Mouse (Mus musculus) kidney, embryonic 16.5 days (tissue): ENCODE results near the gene Trpv4. TPM values are rescaled to one million over a fixed set of nuclear protein-coding genes. Genes with fewer than 3 reads are reported as not detected.

ENCODE experiments used
- ATAC-seq: fragments of 200-750 bp; cut with Nextera tagmentation; 2 replicates; pipeline ENCODE4 v1.8.0; 2017; ENCODE audit warnings: moderate TSS enrichment; ENCODE audit not compliant: low FRiP score, low TSS enrichment
- H3K27ac ChIP-seq: fragments of 300-500 bp; sonication (generic); 2 replicates; pipeline ENCODE4 v1.5.1; 2014; ENCODE audit warnings: low read length
- H3K27me3 ChIP-seq: fragments of 300-500 bp; sonication (generic); 2 replicates; pipeline ENCODE4 v1.6.1; 2014; ENCODE audit warnings: low read length, control low read depth, mixed read lengths; ENCODE audit not compliant: insufficient read depth
- H3K36me3 ChIP-seq: fragments of 300-500 bp; sonication (generic); 2 replicates; pipeline ENCODE4 v1.6.1; 2014; ENCODE audit warnings: low read length, control low read depth, mixed read lengths; ENCODE audit not compliant: insufficient read depth
- H3K4me1 ChIP-seq: fragments of 300-500 bp; sonication (generic); 2 replicates; pipeline ENCODE4 v1.6.1; 2014; ENCODE audit warnings: low read length, control low read depth, mixed read lengths; ENCODE audit not compliant: insufficient read depth
- H3K4me2 ChIP-seq: fragments of 300-500 bp; sonication (generic); replicated peaks from 2 replicates; pipeline ENCODE4 v1.6.1; 2014; ENCODE audit warnings: low read depth, low read length
- H3K4me3 ChIP-seq: fragments of 300-500 bp; sonication (generic); 2 replicates; pipeline ENCODE4 v1.5.1; 2014; ENCODE audit warnings: mild to moderate bottlenecking, low read length
- H3K9ac ChIP-seq: fragments of 300-500 bp; sonication (generic); replicated peaks from 2 replicates; pipeline ENCODE4 v1.6.1; 2014; ENCODE audit warnings: low read length
- H3K9me3 ChIP-seq: fragments of 300-500 bp; sonication (generic); 2 replicates; pipeline ENCODE4 v1.6.1; 2016; ENCODE audit warnings: low read length, control low read depth
- WGBS: fragments of 180-500 bp; shearing (Covaris S2); extraction: QIAGEN DNeasy Blood & Tissue Kit; methylation state at CpG from one replicate; pipeline ENCODE4 v1.1.7; 2014; 5-methylcytosine and 5-hydroxymethylcytosine counted together
- polyA plus RNA-seq: library from polyadenylated mRNA; unstranded; fragments of >200 nt; fragmentation: Nextera tagmentation; extraction: Ambion mirVana; gene quantifications from 2 replicates; pipeline ENCODE4 v1.2.1, GENCODE M21; 2015

Trpv4 gene
- polyA plus RNA-seq, 1 experiment from 2014 or later = 33.4 TPM

DNA sequence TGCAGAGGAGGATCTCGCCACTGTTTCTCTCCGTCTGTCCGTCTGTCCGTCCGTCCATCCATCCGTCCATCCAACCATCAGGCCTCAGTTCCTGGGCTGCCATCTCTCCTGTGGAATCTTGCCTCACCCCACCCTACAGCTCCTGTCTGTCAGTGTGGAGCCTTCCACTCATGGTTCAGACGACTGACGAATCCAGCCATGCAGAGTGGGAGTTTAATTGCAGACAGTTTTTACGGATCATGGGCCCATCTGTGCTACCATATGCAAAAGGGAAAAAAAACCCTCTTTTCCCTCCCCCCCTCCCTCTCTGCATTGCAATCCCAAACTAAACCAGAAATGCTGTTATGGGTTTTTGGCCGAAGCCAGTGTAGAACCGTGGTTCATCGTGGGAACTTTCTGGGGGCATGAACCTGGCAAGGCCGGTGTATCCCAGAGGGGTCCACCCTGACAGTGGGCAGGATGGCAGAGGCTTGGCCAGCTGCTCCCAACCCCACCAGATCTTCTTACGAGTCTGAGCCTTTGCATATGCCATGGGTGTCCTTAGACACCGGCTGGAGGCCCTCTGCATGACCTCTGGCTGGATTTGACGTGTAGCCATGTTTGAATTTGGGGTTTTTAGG, 82.1 kb downstream of the Trpv4 start:
- Histone ChIP-seq H3K36me3 (no peaks in the 10 kb centered on the region), H3K4me1 (peaks cover 65% of the 10 kb centered on the region), H3K27ac (no peak overlapping the region), H3K4me2 (no peak overlapping the region), H3K9me3 (no peaks in the 10 kb centered on the region), H3K9ac (no peak overlapping the region), H3K4me3 (no peak overlapping the region), H3K27me3 (no peaks in the 10 kb centered on the region)
- 80% methylated on average over 16 of the region's 16 CpGs for WGBS
- ATAC-seq = no peak

DNA sequence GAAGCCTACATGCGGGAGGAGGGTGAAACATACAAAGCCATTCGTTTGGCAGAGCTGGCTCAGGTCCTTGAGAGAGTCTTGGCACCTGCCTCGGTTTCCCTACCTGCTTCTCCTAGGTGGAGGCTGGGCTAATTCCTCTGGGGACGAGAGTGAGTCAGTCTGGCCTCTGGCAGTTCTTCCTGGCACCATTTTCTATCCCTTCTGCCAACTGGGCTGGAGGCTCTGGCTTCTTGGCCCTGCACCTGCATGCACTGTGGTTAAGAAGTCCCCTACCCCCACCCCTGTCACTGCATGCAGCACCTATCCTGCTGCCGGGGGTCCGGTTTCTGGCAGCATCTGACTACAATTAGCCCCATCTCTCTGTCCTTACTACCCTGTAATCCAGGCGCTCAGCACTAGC, 82.7 kb downstream of the Trpv4 start:
- H3K4me1 ChIP-seq = peaks cover 67% of the 10 kb centered on the region
- no peaks in the 10 kb centered on the region for H3K9me3 ChIP-seq
- WGBS = 79% methylated on average over 7 of the region's 7 CpGs
- no peak overlapping the region for H3K4me3 ChIP-seq
- no peak overlapping the region for H3K4me2 ChIP-seq
- no peak for ATAC-seq
- H3K9ac ChIP-seq = no peak overlapping the region
- H3K27ac ChIP-seq = no peak overlapping the region
- H3K36me3 ChIP-seq = no peaks in the 10 kb centered on the region
- peaks cover 3% of the 10 kb centered on the region; the same call in 1 of the 2 replicates for H3K27me3 ChIP-seq

DNA sequence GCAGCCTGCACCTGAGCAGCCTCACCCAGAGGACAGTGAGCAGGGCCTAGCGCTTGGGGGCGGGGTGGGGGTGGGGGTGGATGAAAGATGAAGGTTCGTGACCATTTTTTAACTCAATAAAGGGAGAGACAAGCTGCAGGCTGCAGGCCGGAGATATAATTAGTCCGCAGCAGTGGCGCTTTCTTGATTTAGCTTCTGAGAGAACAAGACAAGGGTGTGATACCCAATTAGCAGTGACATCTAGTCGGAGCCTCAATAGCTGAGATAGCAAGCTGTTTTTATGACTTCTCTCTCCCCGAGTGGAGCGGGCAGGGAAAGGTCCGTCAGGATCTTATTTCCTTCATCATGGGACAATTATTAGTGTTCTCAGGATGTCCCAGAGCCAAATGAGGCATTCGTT, 83.2 kb downstream of the Trpv4 start:
- Histone ChIP-seq H3K27me3 (peaks cover 3% of the 10 kb centered on the region; the same call in 1 of the 2 replicates), H3K4me3 (no peak overlapping the region), H3K9ac (no peak overlapping the region), H3K4me2 (no peak overlapping the region), H3K9me3 (no peaks in the 10 kb centered on the region), H3K27ac (no peak overlapping the region), H3K4me1 (peaks cover 71% of the 10 kb centered on the region), H3K36me3 (no peaks in the 10 kb centered on the region)
- no peak for ATAC-seq
- 33% methylated on average over 11 of the region's 11 CpGs for WGBS

GRCm38 (mm10) chr5:114573920-114574628, 84.1 kb downstream of the Trpv4 start:
- H3K4me3 ChIP-seq = no peak overlapping the region
- no peaks in the 10 kb centered on the region for H3K9me3 ChIP-seq
- H3K27ac ChIP-seq = 0 out of 2 replicates have a peak overlapping the region, but pooled peaks have one; percentile 19
- no peak for ATAC-seq
- peaks cover 3% of the 10 kb centered on the region; the same call in 1 of the 2 replicates for H3K27me3 ChIP-seq
- peaks cover 80% of the 10 kb centered on the region for H3K4me1 ChIP-seq
- H3K36me3 ChIP-seq = no peaks in the 10 kb centered on the region
- 47% methylated on average over 12 of the region's 12 CpGs for WGBS
- no peak overlapping the region for H3K4me2 ChIP-seq
- no peak overlapping the region for H3K9ac ChIP-seq

DNA sequence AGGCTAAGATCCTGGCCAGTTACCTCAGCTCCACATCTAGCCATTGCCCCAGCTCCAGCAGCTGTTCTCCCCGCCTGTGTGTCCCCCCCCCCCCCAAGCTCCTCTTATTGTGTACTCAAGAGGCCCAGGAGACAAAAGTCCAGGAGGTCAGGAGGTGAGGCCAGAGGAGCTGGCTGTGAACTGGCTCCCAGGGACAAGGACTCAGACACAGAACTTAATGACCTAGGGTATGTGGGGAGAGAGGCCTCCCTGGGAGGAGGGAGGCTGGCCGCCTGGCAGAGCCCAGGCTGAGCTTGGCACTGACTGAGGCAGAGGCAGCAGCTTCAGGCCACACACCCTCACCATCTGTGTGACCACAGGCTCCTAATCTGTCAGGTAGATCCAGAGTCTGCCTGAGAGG, 85.2 kb downstream of the Trpv4 start:
- no peaks in the 10 kb centered on the region for H3K9me3 ChIP-seq
- H3K36me3 ChIP-seq = no peaks in the 10 kb centered on the region
- no peak overlapping the region for H3K4me2 ChIP-seq
- no peak for ATAC-seq
- no peak overlapping the region for H3K4me3 ChIP-seq
- H3K4me1 ChIP-seq = peaks cover 83% of the 10 kb centered on the region
- no peak overlapping the region for H3K9ac ChIP-seq
- no peak overlapping the region; the same call in 1 of the 2 replicates for H3K27ac ChIP-seq
- WGBS = 38% methylated on average over 2 of the region's 2 CpGs
- peaks cover 3% of the 10 kb centered on the region; the same call in 1 of the 2 replicates for H3K27me3 ChIP-seq

Other genes starting within 250 kb of the Trpv4 start
- gene Mmab, start 214.4 kb downstream of the Trpv4 start, polyA plus RNA-seq = 35.8 and 36.9 TPM in 2 replicates
- gene Mvk, start 214.2 kb downstream of the Trpv4 start, polyA plus RNA-seq = 37.2 and 39.5 TPM in 2 replicates
- 4.1 and 4.5 TPM in 2 replicates for gene Fam222a, start 90.4 kb downstream of the Trpv4 start, polyA plus RNA-seq
- 86.0 and 89.6 TPM in 2 replicates for gene Gltp, start 32.6 kb upstream of the Trpv4 start, polyA plus RNA-seq
- 15.5 and 16.1 TPM in 2 replicates for gene Tchp, start 49.3 kb upstream of the Trpv4 start, polyA plus RNA-seq
- 15.6 and 33.9 TPM in 2 replicates for gene Ankrd13a, start 116.3 kb upstream of the Trpv4 start, polyA plus RNA-seq
- gene Git2, start 117.1 kb upstream of the Trpv4 start, polyA plus RNA-seq = 45.7 and 50.1 TPM in 2 replicates
- gene 1500011B03Rik, start 165.0 kb upstream of the Trpv4 start, polyA plus RNA-seq = 105 and 111 TPM in 2 replicates
- not detected in 2 replicates for gene 4930519G04Rik, start 195.2 kb upstream of the Trpv4 start, polyA plus RNA-seq
- not detected in 2 replicates for gene Gm9936, start 200.3 kb upstream of the Trpv4 start, polyA plus RNA-seq
- 4.5 and 4.8 TPM in 2 replicates for gene Oasl2, start 238.5 kb upstream of the Trpv4 start, polyA plus RNA-seq